Mouse (Mus musculus) neutrophil, adult 59 days (primary cell): ENCODE data around the gene Mxra8. TPM values are rescaled to one million over a fixed set of nuclear protein-coding genes. Genes with fewer than 3 reads are reported as not detected.

Source experiments
- total RNA-seq, 2 experiments: library from RNA; stranded (reverse); gene quantifications; 1 replicate in 1 of 2; 2 replicates in 1 of 2; pipeline ENCODE4 v1.2.4; 2023

Gene Mxra8
- under 1 TPM in 1 of 2 experiments, not detected in 1; 0.78 TPM for total RNA-seq

DNA sequence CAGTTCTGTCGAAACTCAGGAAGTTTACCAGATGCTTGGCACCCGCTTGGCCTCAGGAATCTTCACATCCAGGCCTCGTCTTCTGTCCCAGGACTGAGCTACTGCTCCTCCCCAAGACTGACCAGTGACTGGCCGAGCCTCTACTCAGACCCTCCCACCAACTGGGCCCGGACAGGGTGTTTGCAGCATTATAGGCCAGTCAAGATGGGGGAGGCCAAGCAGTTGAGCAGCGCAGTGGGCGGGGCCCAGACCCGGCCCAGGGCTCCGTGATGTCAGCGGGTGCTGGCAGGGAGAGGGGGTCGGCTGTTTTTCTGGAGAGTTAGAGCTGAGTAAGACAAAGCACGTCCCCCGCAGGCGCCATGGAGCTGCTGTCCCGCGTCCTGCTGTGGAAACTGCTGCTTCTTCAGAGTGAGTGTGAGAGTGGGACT is at the start of gene Mxra8:
Mxra8 (plus strand) TSS at position 198 of the 428 bp plus-strand sequence.

DNA sequence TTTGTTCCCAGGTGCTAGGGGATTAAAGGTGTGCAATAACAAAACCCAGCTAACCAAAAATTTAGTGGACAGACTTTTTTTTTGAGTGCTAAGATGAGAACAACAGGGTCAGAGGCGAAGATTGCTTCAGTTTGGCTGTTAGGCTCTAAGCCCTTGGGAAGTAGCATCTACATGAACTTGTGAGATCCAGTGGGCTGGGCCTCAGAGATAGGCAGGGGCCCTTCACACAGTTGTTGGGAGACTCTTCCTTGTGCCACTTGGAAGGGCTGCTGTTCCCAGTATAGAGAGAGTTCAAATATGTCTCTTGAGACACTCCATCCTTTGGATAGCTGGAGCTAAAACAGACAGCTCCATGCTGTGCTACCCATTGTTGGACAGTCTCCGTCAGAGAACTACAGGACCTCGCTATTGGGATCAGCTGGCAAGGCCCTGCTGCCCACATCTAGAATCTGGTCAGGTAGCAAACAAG is 49.4 kb upstream of the Mxra8 start, which contains the start of gene Ankrd65:
Ankrd65 (plus strand) TSS at position 419 of the 469 bp plus-strand sequence.

DNA sequence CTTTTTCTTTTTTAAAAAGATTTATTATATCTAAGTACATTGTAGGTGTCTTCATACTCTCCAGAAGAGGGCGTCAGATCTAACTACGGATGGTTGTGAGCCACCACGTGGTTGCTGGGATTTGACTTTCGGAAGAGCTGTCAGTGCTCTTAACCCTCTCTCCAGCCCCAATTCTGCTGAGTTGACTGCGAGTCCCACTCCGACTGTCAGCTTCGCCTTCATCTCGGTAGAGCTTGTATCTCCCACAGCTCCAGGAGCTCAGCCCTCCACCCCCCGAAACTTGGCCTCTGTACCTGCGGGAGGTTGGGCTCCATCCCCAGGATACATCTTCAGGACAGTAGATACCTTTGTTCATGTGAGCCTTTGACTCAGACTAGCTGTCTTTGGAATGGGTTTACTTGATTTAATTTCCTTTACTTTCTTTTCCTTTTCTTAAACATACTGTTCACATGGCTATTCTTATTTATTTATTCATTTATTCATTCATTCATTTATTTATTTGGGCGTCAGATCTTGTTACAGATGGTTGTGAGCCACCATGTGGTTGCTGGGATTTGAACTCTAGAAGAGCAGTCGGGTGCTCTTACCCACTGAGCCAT is 36.6 kb upstream of the Mxra8 start, which contains the start of gene Mrpl20:
Mrpl20 (plus strand) TSS at position 138 of the 599 bp plus-strand sequence.

DNA sequence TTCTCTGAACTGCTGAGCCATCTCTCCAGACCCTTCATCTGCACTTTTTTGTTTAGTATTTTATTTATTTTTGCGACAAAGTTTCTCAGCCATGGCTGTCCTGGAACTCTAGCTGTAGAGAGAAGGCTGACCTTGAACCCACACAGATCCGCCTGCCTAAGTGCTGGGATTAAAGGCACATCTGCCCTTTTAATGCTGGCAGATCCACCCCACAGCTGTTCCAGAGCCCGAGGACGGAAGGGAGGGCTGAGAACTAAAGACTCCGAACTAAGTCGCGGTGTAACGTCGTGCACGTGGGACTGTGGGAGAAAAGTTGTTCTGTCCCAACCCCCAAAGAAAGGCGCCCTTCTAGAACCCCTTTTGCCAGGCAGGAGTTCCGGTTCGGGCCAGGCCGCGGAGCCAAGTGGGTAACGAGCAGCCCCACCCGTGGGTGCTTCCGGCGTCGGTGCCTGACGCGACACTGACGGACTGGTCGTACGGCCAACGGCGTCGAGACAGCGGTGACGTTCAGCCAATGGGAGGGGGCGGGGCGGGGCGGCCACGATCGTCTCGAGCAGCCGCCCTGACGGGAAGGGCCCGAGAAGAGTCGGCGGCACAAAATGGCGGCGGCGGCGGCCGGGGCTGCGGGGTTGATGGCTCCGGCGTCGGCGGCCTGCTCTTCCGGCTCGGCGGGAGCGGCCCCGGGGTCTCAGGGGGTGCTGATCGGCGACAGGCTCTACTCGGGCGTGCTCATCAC is 27.4 kb upstream of the Mxra8 start, which contains the start of gene Ccnl2:
Ccnl2 (plus strand) TSS at position 561 of the 736 bp plus-strand sequence.

DNA sequence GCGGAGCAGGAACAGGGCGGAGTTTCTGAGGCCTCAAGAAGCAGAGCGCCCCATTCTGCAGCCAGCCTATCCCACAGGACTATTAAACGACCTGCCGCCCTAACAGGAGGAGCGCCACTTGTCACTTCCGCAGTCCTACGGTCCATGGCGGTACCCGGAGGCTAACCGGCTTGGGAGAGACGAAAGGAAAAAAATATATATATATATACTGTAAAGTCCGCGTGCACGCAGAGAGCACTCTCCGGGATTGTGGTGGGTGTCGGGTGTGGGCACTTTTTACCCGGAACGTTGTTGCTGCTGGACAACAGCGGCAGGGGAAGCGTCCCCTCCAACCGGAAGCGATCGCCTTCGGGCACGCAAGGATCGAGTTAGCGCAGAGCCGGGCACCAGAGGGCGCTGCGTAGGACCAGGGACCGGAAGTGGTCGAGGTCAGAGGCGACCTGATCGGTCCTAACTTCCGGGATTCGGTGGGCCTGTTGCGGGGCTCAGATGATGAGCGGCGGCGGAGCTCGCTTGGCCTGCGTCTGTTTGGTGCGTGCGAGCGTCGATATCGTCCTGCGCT is 8.2 kb upstream of the Mxra8 start, which contains the start of gene Aurkaip1:
Aurkaip1 (plus strand) TSS at position 68 of the 562 bp plus-strand sequence.

DNA sequence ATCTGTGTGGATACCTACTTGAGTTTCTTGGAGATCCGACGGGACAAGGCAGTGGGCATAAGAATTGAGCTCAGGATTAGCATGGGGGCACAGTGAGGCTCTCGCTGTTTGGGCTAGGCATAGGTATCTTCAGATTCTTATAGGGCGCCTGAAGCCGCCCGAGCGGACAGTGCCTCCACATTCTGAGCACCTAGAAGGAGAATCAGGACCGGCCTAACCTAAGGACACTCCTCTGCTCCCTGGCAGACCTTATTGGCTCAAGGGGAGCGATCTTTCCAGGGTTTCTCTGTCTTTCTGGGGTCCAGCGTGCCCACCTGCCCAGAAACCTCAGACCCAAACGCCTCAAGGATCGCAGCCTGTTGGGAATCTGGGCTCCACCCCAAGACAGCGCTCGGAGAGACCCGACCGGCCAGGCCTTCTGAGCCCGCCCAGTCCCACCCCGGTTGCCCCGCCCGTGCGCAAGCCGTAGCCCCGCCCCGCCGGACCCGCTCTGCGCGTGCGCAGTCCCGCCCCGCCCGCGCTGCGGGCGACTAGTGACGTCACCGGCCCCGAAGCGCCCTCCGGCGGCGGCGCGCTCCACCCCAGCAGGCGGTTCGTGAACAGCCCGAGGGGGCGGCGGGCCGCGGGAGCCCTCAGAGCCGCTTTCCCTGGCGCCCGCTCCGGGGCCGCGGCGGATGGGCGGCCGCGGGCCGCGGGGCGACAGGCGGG is 7.5 kb downstream of the Mxra8 start, which contains the start of gene Dvl1:
Dvl1 (plus strand) TSS at position 532 of the 708 bp plus-strand sequence.

DNA sequence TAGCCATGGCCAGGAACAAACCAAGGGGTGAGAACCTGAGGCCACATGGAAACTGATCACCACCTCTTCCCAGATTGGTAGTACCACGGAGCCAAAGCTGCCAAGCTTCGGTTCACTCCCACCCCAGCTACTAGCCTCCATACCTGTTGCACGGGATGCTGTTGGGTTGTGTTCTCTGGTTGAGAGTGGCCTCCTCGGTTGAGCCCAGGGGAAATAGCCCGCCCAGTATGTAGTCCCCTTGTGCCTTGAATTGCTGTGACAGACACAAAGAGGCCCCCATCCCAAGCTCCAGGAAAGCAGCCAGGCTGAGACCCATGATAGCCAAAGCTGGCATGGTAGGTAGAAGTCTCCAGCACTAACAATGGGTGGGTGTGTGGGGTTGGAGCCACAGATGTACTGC is 23.5 kb downstream of the Mxra8 start, which contains the start of gene Tas1r3:
Tas1r3 (minus strand) TSS at position 362 of the 400 bp plus-strand sequence.

DNA sequence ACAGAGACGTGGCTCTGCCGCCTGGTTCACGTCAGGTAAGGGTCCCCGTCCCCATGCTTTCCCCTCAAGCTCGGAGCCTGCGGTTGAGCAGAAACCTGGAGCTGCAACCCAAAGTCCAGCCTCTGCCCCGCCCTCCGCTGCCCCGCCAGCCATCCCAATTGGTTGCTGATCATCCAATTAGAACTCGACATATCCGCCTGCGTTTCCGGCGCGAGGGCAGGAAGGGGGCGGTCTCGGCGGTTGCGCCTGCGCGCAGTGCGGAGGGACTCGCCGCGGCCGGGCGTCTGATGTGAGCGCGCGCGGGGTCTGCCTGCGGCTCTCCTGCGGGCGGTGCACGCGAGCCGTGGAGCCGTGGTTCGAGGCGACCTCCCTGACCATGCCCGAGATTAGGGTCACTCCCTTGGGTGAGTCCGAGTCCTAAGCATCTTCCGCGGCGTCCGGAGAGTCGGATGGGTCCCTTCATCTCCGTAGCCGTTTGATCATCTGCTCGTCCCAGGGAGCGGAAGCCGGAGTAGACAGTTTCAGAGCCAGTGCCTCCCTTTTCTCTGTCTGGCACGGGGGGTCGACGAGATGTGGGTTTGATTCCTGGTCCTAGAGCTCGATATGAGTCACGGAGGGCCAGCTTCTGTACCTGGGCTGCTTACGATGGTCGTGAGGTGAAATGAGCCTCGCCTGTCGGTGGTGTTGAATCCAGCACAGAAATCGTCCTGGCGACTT is 30.0 kb downstream of the Mxra8 start, which contains the start of the genes Cptp and Ints11:
Cptp (minus strand) TSS at position 124 of the 717 bp plus-strand sequence.
Ints11 (plus strand) TSS at position 230 of the 717 bp plus-strand sequence.

DNA sequence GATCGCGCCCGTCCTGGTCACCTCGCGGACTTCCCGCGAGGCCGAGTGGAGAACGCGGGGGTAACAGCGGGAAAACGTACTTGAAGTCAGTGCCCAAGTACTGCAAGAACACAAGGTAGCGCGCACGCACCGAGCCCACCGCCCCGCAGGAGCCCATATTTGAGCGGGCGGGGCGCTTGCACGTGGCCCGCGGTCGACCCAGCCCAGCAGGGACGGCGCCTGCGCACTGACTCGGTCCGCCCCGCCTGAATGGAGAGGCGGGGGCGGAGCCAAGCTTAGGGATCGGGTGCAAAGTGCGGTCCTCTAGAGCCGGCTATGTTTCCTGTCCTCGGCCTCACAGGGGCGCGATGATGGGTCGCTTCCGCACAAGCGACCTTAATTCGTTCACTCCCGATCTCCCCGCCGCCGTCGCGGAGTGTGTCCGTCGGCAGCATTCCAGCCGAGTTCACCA is 52.1 kb downstream of the Mxra8 start, which contains the start of the genes Pusl1 and Acap3:
Pusl1 (minus strand) TSS at position 231 of the 451 bp plus-strand sequence.
Acap3 (plus strand) TSS at position 272 of the 451 bp plus-strand sequence.

Other genes starting within 250 kb of the Mxra8 start
- gene Slc35e2, start 238.3 kb upstream of the Mxra8 start, total RNA-seq: 10 to 100 TPM; 15.3 to 15.9 TPM
- 100 to 1,000 TPM; 142 to 143 TPM for gene Cdk11b, start 214.8 kb upstream of the Mxra8 start, total RNA-seq
- not detected for gene Gm10563, start 194.3 kb upstream of the Mxra8 start, total RNA-seq
- gene Mmp23, start 186.3 kb upstream of the Mxra8 start, total RNA-seq: 1 to 10 TPM in 1 of 2 experiments, under 1 TPM in 1; 0.64 to 1.2 TPM
- gene Mib2, start 170.5 kb upstream of the Mxra8 start, total RNA-seq: 10 to 100 TPM; 37.6 to 40.6 TPM
- gene Fndc10, start 145.3 kb upstream of the Mxra8 start, total RNA-seq: under 1 TPM; 0.90 to 1.00 TPM
- gene Ssu72, start 134.9 kb upstream of the Mxra8 start, total RNA-seq: 10 to 100 TPM; 95.1 to 95.2 TPM
- under 1 TPM; 0.44 to 0.51 TPM for gene Tmem240, start 104.9 kb upstream of the Mxra8 start, total RNA-seq
- 10 to 100 TPM; 10.7 to 13.0 TPM for gene Atad3a, start 78.6 kb upstream of the Mxra8 start, total RNA-seq
- gene Vwa1, start 65.0 kb upstream of the Mxra8 start, total RNA-seq: not detected
- not detected for gene Tmem88b, start 53.8 kb upstream of the Mxra8 start, total RNA-seq
- gene Ankrd65, start 49.2 kb upstream of the Mxra8 start, total RNA-seq: under 1 TPM in 1 of 2 experiments, not detected in 1; 0.40 TPM
- gene Mrpl20, start 36.8 kb upstream of the Mxra8 start, total RNA-seq: 10 to 100 TPM; 49.7 to 50.7 TPM
- gene Ccnl2, start 27.2 kb upstream of the Mxra8 start, total RNA-seq: 100 to 1,000 TPM; 131 to 142 TPM
- 100 to 1,000 TPM in 1 of 2 experiments, 10 to 100 TPM in 1; 81.0 to 100 TPM for gene Aurkaip1, start 8.4 kb upstream of the Mxra8 start, total RNA-seq
- gene Dvl1, start 7.7 kb downstream of the Mxra8 start, total RNA-seq: 10 to 100 TPM; 49.5 to 53.3 TPM
- gene Tas1r3, start 23.7 kb downstream of the Mxra8 start, total RNA-seq: 1 to 10 TPM; 2.6 to 2.8 TPM
- 10 to 100 TPM; 22.2 TPM for gene Cptp, start 29.8 kb downstream of the Mxra8 start, total RNA-seq
- 10 to 100 TPM; 40.0 to 40.7 TPM for gene Ints11, start 29.9 kb downstream of the Mxra8 start, total RNA-seq
- 10 to 100 TPM; 12.2 TPM for gene Pusl1, start 52.1 kb downstream of the Mxra8 start, total RNA-seq
- gene Acap3, start 52.1 kb downstream of the Mxra8 start, total RNA-seq: 10 to 100 TPM; 57.0 to 63.5 TPM
- gene Ube2j2, start 104.2 kb downstream of the Mxra8 start, total RNA-seq: 10 to 100 TPM; 85.6 to 91.1 TPM
- 10 to 100 TPM; 20.5 to 36.9 TPM for gene C1qtnf12, start 122.6 kb downstream of the Mxra8 start, total RNA-seq
- 1 to 10 TPM; 2.0 to 2.4 TPM for gene B3galt6, start 153.0 kb downstream of the Mxra8 start, total RNA-seq
- gene Sdf4, start 153.2 kb downstream of the Mxra8 start, total RNA-seq: 100 to 1,000 TPM in 1 of 2 experiments, 10 to 100 TPM in 1; 97.9 to 120 TPM
- gene Tnfrsf4, start 174.2 kb downstream of the Mxra8 start, total RNA-seq: 1 to 10 TPM; 1.9 to 2.0 TPM
- 1 to 10 TPM; 3.9 to 6.7 TPM for gene Tnfrsf18, start 186.5 kb downstream of the Mxra8 start, total RNA-seq
- gene Ttll10, start 219.7 kb downstream of the Mxra8 start, total RNA-seq: not detected